Mouse (Mus musculus) heart, postnatal 0 days (tissue): ENCODE data around the gene Amdhd2. TPM values are rescaled to one million over a fixed set of nuclear protein-coding genes. Genes with fewer than 3 reads are reported as not detected.

Source experiments
- ATAC-seq: fragments of 200-750 bp; cut with Nextera tagmentation; 2 replicates; pipeline ENCODE4 v1.8.0; 2017; ENCODE audit warnings: low read depth, moderate number of reproducible peaks, moderate library complexity; ENCODE audit not compliant: insufficient read depth
- DNase-seq: peaks from one replicate; pipeline ENCODE4 v3.0.0-alpha.2; 2016; ENCODE audit warnings: low spot score
- H3K27ac ChIP-seq: fragments of 300-500 bp; sonication (generic); 2 replicates; pipeline ENCODE4 v1.5.1; 2014; ENCODE audit warnings: low read depth, mild to moderate bottlenecking
- H3K27me3 ChIP-seq: fragments of 300-500 bp; sonication (generic); 2 replicates; pipeline ENCODE4 v1.6.1; 2014; ENCODE audit warnings: low read length, mixed read lengths; ENCODE audit not compliant: control insufficient read depth, insufficient read depth
- H3K36me3 ChIP-seq: fragments of 300-500 bp; sonication (generic); replicated peaks from 2 replicates; pipeline ENCODE4 v1.6.1; 2014; ENCODE audit warnings: low read length, mixed read lengths; ENCODE audit not compliant: control insufficient read depth, insufficient read depth
- H3K4me1 ChIP-seq: fragments of 300-500 bp; sonication (generic); 2 replicates; pipeline ENCODE4 v1.6.1; 2014; ENCODE audit warnings: antibody characterized with exemption; ENCODE audit not compliant: control insufficient read depth, insufficient read depth
- H3K4me2 ChIP-seq: fragments of 300-500 bp; sonication (generic); 2 replicates; pipeline ENCODE4 v1.6.1; 2014; ENCODE audit warnings: low read depth, mild to moderate bottlenecking, low read length, moderate library complexity
- H3K4me3 ChIP-seq: fragments of 300-500 bp; sonication (generic); 2 replicates; pipeline ENCODE4 v1.5.1; 2014; ENCODE audit warnings: low read depth, low read length
- H3K9ac ChIP-seq: fragments of 300-500 bp; sonication (generic); replicated peaks from 2 replicates; pipeline ENCODE4 v1.6.1; 2014; ENCODE audit warnings: low read depth, low read length, mixed read lengths
- H3K9me3 ChIP-seq: fragments of 300-500 bp; sonication (generic); replicated peaks from 2 replicates; pipeline ENCODE4 v1.6.1; 2016; ENCODE audit warnings: low read length; ENCODE audit not compliant: control insufficient read depth
- CTCF ChIP-seq: IDR thresholded peaks from 2 replicates; pipeline ENCODE4 v1.5.1; 2016; ENCODE audit warnings: antibody characterized with exemption, control low read depth, low read depth
- EP300 ChIP-seq: IDR thresholded peaks from 2 replicates; pipeline ENCODE4 v1.6.1; 2016; ENCODE audit warnings: antibody characterized with exemption, low read depth
- WGBS: fragments of 180-500 bp; shearing (Covaris S2); extraction: QIAGEN DNeasy Blood & Tissue Kit; methylation state at CpG from one replicate; pipeline ENCODE4 v1.1.7; 2014; 5-methylcytosine and 5-hydroxymethylcytosine counted together
- polyA plus RNA-seq: library from polyadenylated mRNA; unstranded; fragments of >200 nt; fragmentation: Nextera tagmentation; extraction: Ambion mirVana; gene quantifications from 2 replicates; pipeline ENCODE4 v1.2.1, GENCODE M21; 2015
- total RNA-seq: library from RNA; depleted of rRNA; stranded (reverse); fragments of >200 nt; gene quantifications from 2 replicates; pipeline ENCODE4 v1.2.3, GENCODE M21; 2014; ENCODE audit warnings: low replicate concordance

Gene Amdhd2
- total and polyA plus RNA-seq, 2 experiments from 2014 or later, result 24.4 to 33.7 TPM

DNA sequence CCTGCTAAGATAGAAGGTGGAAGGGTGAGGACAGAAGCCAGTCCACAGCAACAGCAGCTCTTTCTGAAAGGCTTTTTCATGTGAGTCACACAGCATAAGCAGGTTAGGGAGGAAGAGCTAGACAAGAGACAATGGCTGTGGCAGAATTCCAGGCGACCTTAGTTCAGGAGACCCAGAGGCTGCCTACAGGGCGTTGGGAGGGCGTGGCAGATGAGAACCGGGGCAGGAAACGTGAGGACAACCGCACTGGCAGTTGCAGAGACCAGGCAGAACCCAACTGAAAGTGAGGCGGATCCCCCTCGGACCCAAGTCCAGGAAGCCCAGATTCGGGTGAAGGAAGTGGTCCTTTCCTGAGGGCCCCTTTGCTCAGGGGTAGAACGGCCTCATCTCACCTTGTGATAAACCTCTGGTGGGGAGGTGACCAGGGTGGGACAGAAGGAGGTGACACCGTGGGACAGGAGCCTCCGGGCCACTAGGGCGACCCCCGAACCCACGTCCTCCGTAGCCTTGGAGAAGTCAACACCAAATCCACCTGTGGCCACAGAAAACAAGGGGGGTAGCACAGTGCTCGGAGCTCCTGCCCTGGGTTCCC, 886 bp downstream of the Amdhd2 start:
- peaks cover 15% of the 10 kb centered on the region for H3K36me3 ChIP-seq
- H3K4me3 ChIP-seq, result peak overlapping the region; percentile 83
- peak overlapping the region; percentile 89 for H3K27ac ChIP-seq
- WGBS, result 19% methylated on average over 17 of the region's 17 CpGs
- no peaks in the 10 kb centered on the region for H3K9me3 ChIP-seq
- H3K4me1 ChIP-seq, result peaks cover 15% of the 10 kb centered on the region
- H3K4me2 ChIP-seq, result peak overlapping the region; percentile 98
- TF ChIP-seq EP300 (no peak), CTCF (no peak)
- no peaks in the 10 kb centered on the region for H3K27me3 ChIP-seq
- ATAC-seq (no peak), DNase-seq (no peak)
- H3K9ac ChIP-seq, result peak overlapping the region; percentile 82

GRCm38 (mm10) chr17:24161466-24161865, 2.1 kb downstream of the Amdhd2 start:
- H3K27ac ChIP-seq, result no peak overlapping the region
- no peak overlapping the region for H3K9ac ChIP-seq
- H3K27me3 ChIP-seq, result no peaks in the 10 kb centered on the region
- H3K4me2 ChIP-seq, result no peak overlapping the region
- ATAC-seq (no peak), DNase-seq (no peak)
- peaks cover 14% of the 10 kb centered on the region for H3K4me1 ChIP-seq
- H3K36me3 ChIP-seq, result peaks cover 7% of the 10 kb centered on the region
- 66% methylated on average over 5 of the region's 5 CpGs for WGBS
- no peak overlapping the region for H3K4me3 ChIP-seq
- TF ChIP-seq EP300 (no peak), CTCF (no peak)
- no peaks in the 10 kb centered on the region for H3K9me3 ChIP-seq

- Histone ChIP-seq H3K4me2 (no peak overlapping the region), H3K27me3 (no peaks in the 10 kb centered on the region), H3K4me1 (peaks cover 3% of the 10 kb centered on the region), H3K9ac (no peak overlapping the region), H3K9me3 (no peaks in the 10 kb centered on the region), H3K36me3 (no peaks in the 10 kb centered on the region; the same call in 1 of the 2 replicates), H3K27ac (no peak overlapping the region), H3K4me3 (no peak overlapping the region)
- 82% methylated on average over 4 of the region's 4 CpGs for WGBS
- TF ChIP-seq EP300, result no peak
- no peak for TF ChIP-seq CTCF
- DNase-seq (no peak), ATAC-seq (no peak)
Measured at GRCm38 (mm10) chr17:24157526-24157925, 6.0 kb downstream of the Amdhd2 start.

- H3K4me1 ChIP-seq, result no peaks in the 10 kb centered on the region
- DNase-seq, result no peak
- no peaks in the 10 kb centered on the region; the same call in 1 of the 2 replicates for H3K36me3 ChIP-seq
- no peaks in the 10 kb centered on the region for H3K27me3 ChIP-seq
- H3K4me3 ChIP-seq, result no peak overlapping the region
- no peaks in the 10 kb centered on the region for H3K9me3 ChIP-seq
- no peak overlapping the region for H3K4me2 ChIP-seq
- no peak for TF ChIP-seq EP300
- TF ChIP-seq CTCF, result no peak
- no peak for ATAC-seq
- no peak overlapping the region for H3K27ac ChIP-seq
- no peak overlapping the region for H3K9ac ChIP-seq
- WGBS, result 87% methylated on average over 6 of the region's 6 CpGs
Measured at GRCm38 (mm10) chr17:24157121-24157520, 6.4 kb downstream of the Amdhd2 start.

DNA sequence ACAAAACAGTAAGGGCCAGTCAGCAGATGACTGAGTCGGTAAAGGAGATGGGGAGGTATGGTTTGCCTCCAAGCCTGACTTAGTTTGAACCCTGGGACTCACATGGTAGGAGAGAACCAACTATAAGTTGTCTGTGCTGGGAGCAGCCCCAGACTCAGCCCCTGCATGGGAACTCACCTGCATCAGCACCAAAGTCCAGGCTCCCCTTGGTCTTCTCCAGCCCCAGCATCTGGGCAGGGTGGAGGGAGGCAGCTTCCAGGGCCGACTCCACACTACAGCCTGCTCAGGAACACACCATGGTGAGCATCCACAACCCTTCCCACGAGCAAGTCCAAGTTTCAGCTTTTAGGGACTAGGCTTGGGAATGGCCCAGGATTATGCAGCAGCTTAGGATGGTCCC, 7.2 kb downstream of the Amdhd2 start:
- TF ChIP-seq EP300 (no peak), CTCF (no peak)
- ATAC-seq, result no peak
- WGBS, result 79% methylated on average over 3 of the region's 3 CpGs

DNA sequence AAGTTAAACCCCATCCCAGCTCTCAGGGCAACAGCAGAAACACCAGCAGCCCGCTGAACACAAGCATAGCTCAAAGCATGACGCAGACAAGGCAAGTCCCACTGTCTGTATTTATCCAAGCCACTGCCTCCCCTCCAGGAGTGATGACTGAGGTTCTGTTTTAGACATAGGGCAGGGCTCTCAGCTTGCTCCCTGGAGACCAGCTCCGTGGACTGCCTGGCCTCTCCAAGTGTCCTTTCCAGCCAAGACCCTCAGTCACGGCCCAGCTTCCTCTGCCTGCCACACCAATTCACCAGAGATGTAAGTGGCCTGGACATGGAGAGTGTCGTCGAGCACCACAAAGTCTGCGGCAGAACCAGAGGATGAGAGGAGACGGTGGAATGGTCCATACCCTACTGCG, 7.8 kb downstream of the Amdhd2 start:
- H3K36me3 ChIP-seq, result no peaks in the 10 kb centered on the region; the same call in 1 of the 2 replicates
- H3K9me3 ChIP-seq, result no peaks in the 10 kb centered on the region
- no peak for TF ChIP-seq CTCF
- no peak for TF ChIP-seq EP300
- no peak overlapping the region for H3K9ac ChIP-seq
- no peak overlapping the region for H3K4me2 ChIP-seq
- H3K27me3 ChIP-seq, result no peaks in the 10 kb centered on the region
- no peak overlapping the region for H3K27ac ChIP-seq
- 91% methylated on average over 9 of the region's 9 CpGs for WGBS
- ATAC-seq (no peak), DNase-seq (no peak)
- no peak overlapping the region for H3K4me3 ChIP-seq
- 0 out of 2 replicates have a peak, but pooled peaks cover 6% of the 10 kb centered on the region for H3K4me1 ChIP-seq

More for the DNA sequence above, 7.2 kb downstream of the Amdhd2 start:
- H3K27ac ChIP-seq, result no peak overlapping the region
- H3K27me3 ChIP-seq, result no peaks in the 10 kb centered on the region
- no peak overlapping the region for H3K9ac ChIP-seq
- 0 out of 2 replicates have a peak, but pooled peaks cover 5% of the 10 kb centered on the region for H3K4me1 ChIP-seq
- DNase-seq, result no peak
- H3K36me3 ChIP-seq, result no peaks in the 10 kb centered on the region; the same call in 1 of the 2 replicates
- no peaks in the 10 kb centered on the region for H3K9me3 ChIP-seq
- no peak overlapping the region for H3K4me2 ChIP-seq
- H3K4me3 ChIP-seq, result no peak overlapping the region
